ENCODE assay signal across 22 mouse cellular contexts in genomic region chr12:50296067-50296466, GRCm38 (mm10).
DNase-seq lines count a peak whose midpoint lies in the region; ATAC-seq lines count a peak whose summit lies in the region.
"Had no signal": no experiment of that assay in that cellular context is flagged by ENCODE, and none has a peak within 500 bp of the region (broad histone marks: within the 10 kb centered on the region; RNA-seq: fewer than 3 reads in every experiment).

No protein-coding gene starts in this region.

- peak; percentile 47; the same call in 1 of the 2 replicates for ATAC-seq in midbrain, embryonic 11.5 days (ENCODE audit: low FRiP score)
- ATAC-seq in midbrain, embryonic 16.5 days = no peak
- ATAC-seq in forebrain, embryonic 15.5 days (replicated peaks) = peak; percentile 55
- ATAC-seq: activated CD4-positive, CD25-positive, alpha-beta regulatory T cell, adult 4 months; liver, postnatal 0 days had no signal

- H3K9me3 ChIP-seq in midbrain, embryonic 11.5 days (ENCODE audit: control insufficient read depth, low read length) = no peaks in the 10 kb centered on the region
- H3K9me3 ChIP-seq in midbrain, embryonic 16.5 days (replicated peaks; ENCODE audit: control insufficient read depth, low read length, poor library complexity, severe bottlenecking) = no peaks in the 10 kb centered on the region
- no peaks in the 10 kb centered on the region for H3K9me3 ChIP-seq in forebrain, embryonic 10.5 days
- H3K9me3 ChIP-seq in forebrain, embryonic 15.5 days = no peaks in the 10 kb centered on the region
- H3K9me3 ChIP-seq: embryonic facial prominence, embryonic 15.5 days; heart, embryonic 10.5 days; neural tube, embryonic 15.5 days had no signal

- no peaks in the 10 kb centered on the region for H3K27me3 ChIP-seq in midbrain, embryonic 11.5 days (ENCODE audit: control insufficient read depth, insufficient read depth, low read length)
- H3K27me3 ChIP-seq in midbrain, embryonic 16.5 days (ENCODE audit: control insufficient read depth, insufficient read depth, low read depth, low read length) = no peaks in the 10 kb centered on the region
- H3K27me3 ChIP-seq in forebrain, embryonic 10.5 days (ENCODE audit: poor library complexity, severe bottlenecking) = peaks cover 11% of the 10 kb centered on the region; the same call in 1 of the 2 replicates
- no peaks in the 10 kb centered on the region for H3K27me3 ChIP-seq in forebrain, embryonic 15.5 days
- H3K27me3 ChIP-seq: embryonic facial prominence, embryonic 15.5 days; neural tube, embryonic 15.5 days had no signal

- H3K36me3 ChIP-seq in midbrain, embryonic 11.5 days (ENCODE audit: control insufficient read depth, insufficient read depth, low read length) = no peaks in the 10 kb centered on the region
- H3K36me3 ChIP-seq in midbrain, embryonic 16.5 days (ENCODE audit: control insufficient read depth, insufficient read depth, low read length) = no peaks in the 10 kb centered on the region
- H3K36me3 ChIP-seq in forebrain, embryonic 10.5 days (replicated peaks) = no peaks in the 10 kb centered on the region
- H3K36me3 ChIP-seq in forebrain, embryonic 15.5 days = no peaks in the 10 kb centered on the region
- H3K36me3 ChIP-seq: embryonic facial prominence, embryonic 15.5 days; heart, embryonic 10.5 days; neural tube, embryonic 15.5 days had no signal

- DNase-seq in midbrain, embryonic 11.5 days (ENCODE audit: low spot score, missing footprints) = no peak
- DNase-seq in forebrain, embryonic 10.5 days (ENCODE audit: extremely low spot score, low spot score) = no peak
- peak; percentile 5 for DNase-seq in retina, postnatal 1 day
- no peak for DNase-seq in spleen, postnatal 14 days (ENCODE audit: low spot score in 2 of 2)
- DNase-seq in urinary bladder, adult 18-20 months (ENCODE audit: low spot score in 2 of 2) = no peak
- DNase-seq: adrenal gland, postnatal 10 days; cerebellum, adult 11 months; cerebellum, postnatal 14 days; kidney, adult 11 months; kidney, postnatal 10 days; left cerebral cortex, postnatal 4 days; liver; liver, postnatal 0 days; lung, postnatal 14 days; right cerebral cortex, postnatal 25 days; thymus, adult 2 months had no signal

- no peak overlapping the region for H3K27ac ChIP-seq in midbrain, embryonic 11.5 days (ENCODE audit: low read depth, low read length)
- no peak overlapping the region for H3K27ac ChIP-seq in midbrain, embryonic 16.5 days (ENCODE audit: low read length)
- H3K27ac ChIP-seq in forebrain, embryonic 10.5 days = 0 out of 2 replicates have a peak overlapping the region, but pooled peaks have one; percentile 56
- H3K27ac ChIP-seq in forebrain, embryonic 15.5 days (replicated peaks) = peak overlapping the region; percentile 70
- H3K27ac ChIP-seq: embryonic facial prominence, embryonic 15.5 days; heart, embryonic 10.5 days; neural tube, embryonic 15.5 days had no signal

- H3K4me3 ChIP-seq in midbrain, embryonic 11.5 days (ENCODE audit: low read depth, low read length) = no peak overlapping the region
- H3K4me3 ChIP-seq in midbrain, embryonic 16.5 days (ENCODE audit: low read depth, low read length) = no peak overlapping the region
- H3K4me3 ChIP-seq in forebrain, embryonic 10.5 days = no peak overlapping the region
- no peak overlapping the region for H3K4me3 ChIP-seq in forebrain, embryonic 15.5 days
- H3K4me3 ChIP-seq: embryonic facial prominence, embryonic 15.5 days; heart, embryonic 10.5 days; neural tube, embryonic 15.5 days had no signal

- H3K9ac ChIP-seq in midbrain, embryonic 11.5 days (ENCODE audit: low read length) = no peak overlapping the region
- no peak overlapping the region for H3K9ac ChIP-seq in midbrain, embryonic 16.5 days (ENCODE audit: low read depth, low read length)
- no peak overlapping the region for H3K9ac ChIP-seq in forebrain, embryonic 15.5 days (replicated peaks)
- H3K9ac ChIP-seq: embryonic facial prominence, embryonic 15.5 days; liver, postnatal 0 days; neural tube, embryonic 15.5 days had no signal

- H3K4me1 ChIP-seq in midbrain, embryonic 11.5 days (ENCODE audit: control insufficient read depth, insufficient read depth, low read length) = no peaks in the 10 kb centered on the region
- H3K4me1 ChIP-seq in midbrain, embryonic 16.5 days (ENCODE audit: control insufficient read depth, insufficient read depth, low read length) = peaks cover 2% of the 10 kb centered on the region
- peaks cover 41% of the 10 kb centered on the region for H3K4me1 ChIP-seq in forebrain, embryonic 10.5 days
- peaks cover 21% of the 10 kb centered on the region for H3K4me1 ChIP-seq in forebrain, embryonic 15.5 days
- H3K4me1 ChIP-seq: embryonic facial prominence, embryonic 15.5 days; heart, embryonic 10.5 days; neural tube, embryonic 15.5 days had no signal

- 64% methylated on average over 2 of the region's 2 CpGs for WGBS in midbrain, embryonic 11.5 days
- WGBS in midbrain, embryonic 16.5 days = 58% methylated on average over 2 of the region's 2 CpGs
- 58% methylated on average over 2 of the region's 2 CpGs for WGBS in forebrain, embryonic 10.5 days
- 22% methylated on average over 2 of the region's 2 CpGs for WGBS in forebrain, embryonic 15.5 days

- H3K4me2 ChIP-seq in midbrain, embryonic 11.5 days = no peak overlapping the region
- H3K4me2 ChIP-seq in midbrain, embryonic 16.5 days (ENCODE audit: low read length) = no peak overlapping the region
- H3K4me2 ChIP-seq in forebrain, embryonic 15.5 days (replicated peaks) = 0 out of 2 replicates have a peak overlapping the region, but pooled peaks have one; percentile 5
- H3K4me2 ChIP-seq: embryonic facial prominence, embryonic 15.5 days; neural tube, embryonic 15.5 days had no signal

Comparison
In these comparisons a context has a peak if more than half of its experiments do, and no peak if none do; other contexts are left out.
1. H3K27ac ChIP-seq: peak in forebrain, embryonic 10.5 days (single experiment) and forebrain, embryonic 15.5 days (single experiment); none in midbrain, embryonic 11.5 days (single experiment) and midbrain, embryonic 16.5 days (single experiment).